Mouse (Mus musculus) E14TG2a.4 (cell line): ENCODE measurements around the gene Dtx3.

Experiments
- CTCF ChIP-seq: conservative IDR thresholded peaks from 2 replicates; pipeline ENCODE4 v1.5.1; 2014; ENCODE audit warnings: low read length
- NANOG ChIP-seq: IDR thresholded peaks from 2 replicates; pipeline ENCODE4 v1.6.1; 2014; ENCODE audit warnings: borderline replicate concordance, low read length, mixed read lengths
- POU5F1 ChIP-seq: IDR thresholded peaks from 2 replicates; pipeline ENCODE4 v1.6.1; 2014; ENCODE audit warnings: low read length, borderline replicate concordance

- no peak for TF ChIP-seq CTCF
- TF ChIP-seq NANOG: no peak
- TF ChIP-seq POU5F1: no peak
Measured at GRCm38 (mm10) chr10:127216456-127216855, 20.9 kb upstream of the Dtx3 start.
